Mouse (Mus musculus) thymus, adult 2 months (tissue): ENCODE data around the gene Utrn. TPM values are rescaled to one million over a fixed set of nuclear protein-coding genes. Genes with fewer than 3 reads are reported as not detected.

Source experiments
- DNase-seq: peaks from one replicate; pipeline ENCODE4 v3.0.0; 2021
- H3K27ac ChIP-seq: fragments of 200-500 bp; 2 replicates; pipeline ENCODE4 v1.5.1; 2012; ENCODE audit warnings: low read length, control low read depth; ENCODE audit not compliant: control insufficient read depth, insufficient read depth
- H3K27me3 ChIP-seq: fragments of 200-500 bp; 2 replicates; pipeline ENCODE4 v1.6.1; 2012; ENCODE audit warnings: mild to moderate bottlenecking, low read length, moderate library complexity, mixed read lengths; ENCODE audit not compliant: control insufficient read depth, insufficient read depth
- H3K36me3 ChIP-seq: fragments of 200-500 bp; 2 replicates; pipeline ENCODE4 v1.6.1; 2012; ENCODE audit warnings: mild to moderate bottlenecking, low read length, moderate library complexity; ENCODE audit not compliant: control insufficient read depth, insufficient read depth
- H3K4me1 ChIP-seq: fragments of 200-500 bp; replicated peaks from 2 replicates; pipeline ENCODE4 v1.6.1; 2012; ENCODE audit warnings: low read length; ENCODE audit not compliant: control insufficient read depth, insufficient read depth
- H3K4me3 ChIP-seq: fragments of 200-500 bp; 2 replicates; pipeline ENCODE4 v1.5.1; 2012; ENCODE audit warnings: mild to moderate bottlenecking, low read length, control low read depth, moderate library complexity; ENCODE audit not compliant: control insufficient read depth, insufficient read depth
- CTCF ChIP-seq: fragments of 200-500 bp; IDR thresholded peaks from 2 replicates; pipeline ENCODE4 v1.5.1; 2012; ENCODE audit warnings: mild to moderate bottlenecking, control low read depth, low read length, moderate library complexity, borderline replicate concordance; ENCODE audit not compliant: control insufficient read depth, poor library complexity, insufficient read depth; ENCODE audit errors: extremely low read depth
- POLR2A ChIP-seq: fragments of 200-500 bp; IDR thresholded peaks from 2 replicates; pipeline ENCODE4 v1.6.1; 2012; ENCODE audit warnings: mild to moderate bottlenecking, low read length, control low read depth, moderate library complexity; ENCODE audit not compliant: control insufficient read depth, poor library complexity, insufficient read depth; ENCODE audit errors: extremely low read depth
- WGBS: fragments of 180-500 bp; shearing (Covaris S2); methylation state at CpG from one replicate; pipeline ENCODE4 v1.1.7; 2018; 5-methylcytosine and 5-hydroxymethylcytosine counted together
- polyA plus RNA-seq: library from polyadenylated mRNA; depleted of rRNA; stranded (reverse); fragments of >200 nt; gene quantifications from 2 replicates; pipeline ENCODE4 v1.2.3, GENCODE M21; 2012

The Utrn gene
- polyA plus RNA-seq, 1 experiment = 30.3 TPM

- Histone ChIP-seq H3K4me1 (no peaks in the 10 kb centered on the region), H3K4me3 (no peak overlapping the region), H3K27ac (no peak overlapping the region), H3K27me3 (no peaks in the 10 kb centered on the region), H3K36me3 (peaks cover 5% of the 10 kb centered on the region)
- no peak for TF ChIP-seq CTCF
- TF ChIP-seq POLR2A = no peak
- 98% methylated on average over 4 of the region's 4 CpGs for WGBS
- no peak for DNase-seq
These were observed 425.0 kb downstream of the Utrn start for GRCm38 (mm10) chr10:12444122-12444521.

GRCm38 (mm10) chr10:12433161-12433560, 436.0 kb downstream of the Utrn start:
- no peaks in the 10 kb centered on the region for H3K36me3 ChIP-seq
- H3K4me3 ChIP-seq = no peak overlapping the region

GRCm38 (mm10) chr10:12430399-12430798, 438.8 kb downstream of the Utrn start:
- H3K4me1 ChIP-seq = no peaks in the 10 kb centered on the region
- H3K27ac ChIP-seq = no peak overlapping the region

More at GRCm38 (mm10) chr10:12433161-12433560, 436.0 kb downstream of the Utrn start:
- no peak for DNase-seq
- Histone ChIP-seq H3K27ac (no peak overlapping the region), H3K27me3 (no peaks in the 10 kb centered on the region), H3K4me1 (no peaks in the 10 kb centered on the region)
- WGBS = 96% methylated on average over 2 of the region's 2 CpGs
- no peak for TF ChIP-seq POLR2A
- no peak for TF ChIP-seq CTCF

GRCm38 (mm10) chr10:12426866-12427265, 442.3 kb downstream of the Utrn start:
- no peak overlapping the region for H3K27ac ChIP-seq
- no peak for DNase-seq
- no peak overlapping the region for H3K4me3 ChIP-seq
- TF ChIP-seq CTCF = no peak
- no peak for TF ChIP-seq POLR2A
- 96% methylated on average over 8 of the region's 8 CpGs for WGBS
- no peaks in the 10 kb centered on the region for H3K27me3 ChIP-seq
- H3K4me1 ChIP-seq = no peaks in the 10 kb centered on the region
- no peaks in the 10 kb centered on the region for H3K36me3 ChIP-seq

More at GRCm38 (mm10) chr10:12430399-12430798, 438.8 kb downstream of the Utrn start:
- Histone ChIP-seq H3K27me3 (no peaks in the 10 kb centered on the region), H3K36me3 (no peaks in the 10 kb centered on the region), H3K4me3 (no peak overlapping the region)
- no peak for DNase-seq
- no peak for TF ChIP-seq POLR2A
- TF ChIP-seq CTCF = no peak

GRCm38 (mm10) chr10:12424944-12425343, 444.2 kb downstream of the Utrn start:
- DNase-seq = no peak
- no peak overlapping the region for H3K27ac ChIP-seq
- 0 out of 2 replicates have a peak, but pooled peaks cover under 1% of the 10 kb centered on the region for H3K36me3 ChIP-seq
- no peaks in the 10 kb centered on the region for H3K27me3 ChIP-seq
- TF ChIP-seq POLR2A (no peak), CTCF (no peak)
- no peaks in the 10 kb centered on the region for H3K4me1 ChIP-seq
- WGBS = 34% methylated on average over 2 of the region's 2 CpGs
- no peak overlapping the region for H3K4me3 ChIP-seq

GRCm38 (mm10) chr10:12423994-12424725, 445.0 kb downstream of the Utrn start:
- Histone ChIP-seq H3K36me3 (0 out of 2 replicates have a peak, but pooled peaks cover 3% of the 10 kb centered on the region), H3K4me3 (no peak overlapping the region), H3K27ac (no peak overlapping the region), H3K27me3 (no peaks in the 10 kb centered on the region), H3K4me1 (no peaks in the 10 kb centered on the region)
- 95% methylated on average over 7 of the region's 7 CpGs for WGBS
- TF ChIP-seq POLR2A (no peak), CTCF (no peak)
- DNase-seq = no peak
